Mouse (Mus musculus) hindbrain, embryonic 15.5 days (tissue): ENCODE measurements around the gene Zdhhc11. TPM values are rescaled to one million over a fixed set of nuclear protein-coding genes. Genes with fewer than 3 reads are reported as not detected.
A peak's percentile ranks its signal among the peaks of the same experiment; 100 is the strongest.

Experiments
- ATAC-seq: fragments of 200-750 bp; cut with Nextera tagmentation; 2 replicates; pipeline ENCODE4 v1.8.0; 2017; ENCODE audit warnings: low read depth, moderate number of reproducible peaks, moderate TSS enrichment; ENCODE audit not compliant: low FRiP score
- H3K27ac ChIP-seq: fragments of 300-500 bp; sonication (generic); replicated peaks from 2 replicates; pipeline ENCODE4 v1.5.1; 2015; ENCODE audit warnings: mild to moderate bottlenecking, inconsistent platforms
- H3K27me3 ChIP-seq: fragments of 300-500 bp; sonication (generic); 2 replicates; pipeline ENCODE4 v1.6.1; 2015; ENCODE audit warnings: control low read depth, inconsistent platforms
- H3K36me3 ChIP-seq: fragments of 300-500 bp; sonication (generic); 2 replicates; pipeline ENCODE4 v1.6.1; 2015; ENCODE audit warnings: control low read depth, inconsistent platforms
- H3K4me1 ChIP-seq: fragments of 300-500 bp; sonication (generic); replicated peaks from 2 replicates; pipeline ENCODE4 v1.6.1; 2015; ENCODE audit warnings: control low read depth, inconsistent platforms
- H3K4me2 ChIP-seq: fragments of 300-500 bp; sonication (generic); 2 replicates; pipeline ENCODE4 v1.6.1; 2015; ENCODE audit warnings: moderate library complexity, mild to moderate bottlenecking, inconsistent platforms
- H3K4me3 ChIP-seq: fragments of 300-500 bp; sonication (generic); 2 replicates; pipeline ENCODE4 v1.5.1; 2015; ENCODE audit warnings: mild to moderate bottlenecking, inconsistent platforms
- H3K9ac ChIP-seq: fragments of 300-500 bp; sonication (generic); 2 replicates; pipeline ENCODE4 v1.6.1; 2015; ENCODE audit warnings: inconsistent platforms
- H3K9me3 ChIP-seq: fragments of 300-500 bp; sonication (generic); 2 replicates; pipeline ENCODE4 v1.6.1; 2016; ENCODE audit warnings: control low read depth, inconsistent platforms
- WGBS: fragments of 180-500 bp; shearing (Covaris S2); methylation state at CpG from one replicate; pipeline ENCODE4 v1.1.7; 2015; 5-methylcytosine and 5-hydroxymethylcytosine counted together
- polyA plus RNA-seq: library from polyadenylated mRNA; unstranded; fragments of >200 nt; fragmentation: Nextera tagmentation; extraction: Ambion mirVana; gene quantifications from 2 replicates; pipeline ENCODE4 v1.2.1, GENCODE M21; 2015

Gene Zdhhc11
- not detected in 2 replicates for polyA plus RNA-seq

GRCm38 (mm10) chr13:73963551-73963950 lies at the start of gene Zdhhc11:
Gene Zdhhc11, plus strand, starts transcription at chr13:73963851.
- Histone ChIP-seq H3K36me3 (peaks cover 23% of the 10 kb centered on the region), H3K27me3 (no peaks in the 10 kb centered on the region), H3K9ac (no peak within 1 kb of the TSS), H3K27ac (no peak within 1 kb of the TSS), H3K4me1 (no peaks in the 10 kb centered on the region), H3K4me2 (no peak within 1 kb of the TSS), H3K4me3 (no peak within 1 kb of the TSS), H3K9me3 (no peaks in the 10 kb centered on the region)
- WGBS, result 87% methylated on average over 5 of the region's 5 CpGs
- ATAC-seq, result no peak

GRCm38 (mm10) chr13:73932201-73932600 lies 31.4 kb upstream of the Zdhhc11 start:
- Histone ChIP-seq H3K27ac (no peak overlapping the region), H3K4me3 (no peak overlapping the region), H3K9ac (no peak overlapping the region), H3K27me3 (no peaks in the 10 kb centered on the region), H3K4me1 (peaks cover 4% of the 10 kb centered on the region), H3K4me2 (no peak overlapping the region), H3K36me3 (peaks cover 3% of the 10 kb centered on the region; the same call in 1 of the 2 replicates), H3K9me3 (no peaks in the 10 kb centered on the region)
- no peak for ATAC-seq
- WGBS, result 88% methylated on average over 10 of the region's 10 CpGs

GRCm38 (mm10) chr13:73936938-73937320 lies 26.7 kb upstream of the Zdhhc11 start:
- Histone ChIP-seq H3K9ac (peak overlapping the region; percentile 86), H3K4me1 (peaks cover 20% of the 10 kb centered on the region), H3K9me3 (no peaks in the 10 kb centered on the region), H3K27ac (no peak overlapping the region), H3K27me3 (no peaks in the 10 kb centered on the region), H3K4me3 (peak overlapping the region; percentile 94), H3K4me2 (peak overlapping the region; percentile 87), H3K36me3 (peaks cover 18% of the 10 kb centered on the region)
- 15% methylated on average over 5 of the region's 5 CpGs for WGBS
- ATAC-seq, result no peak

- H3K4me1 ChIP-seq, result peaks cover 20% of the 10 kb centered on the region
- peak within 1 kb of the TSS; percentile 94 for H3K4me3 ChIP-seq
- H3K9ac ChIP-seq, result peak within 1 kb of the TSS; percentile 86
- under 1% methylated on average over 82 of the region's 82 CpGs for WGBS
- H3K27me3 ChIP-seq, result no peaks in the 10 kb centered on the region
- peak within 1 kb of the TSS; percentile 87 for H3K4me2 ChIP-seq
- ATAC-seq, result peak; percentile 97
- no peaks in the 10 kb centered on the region for H3K9me3 ChIP-seq
- H3K27ac ChIP-seq, result peak within 1 kb of the TSS; percentile 93
- H3K36me3 ChIP-seq, result peaks cover 21% of the 10 kb centered on the region
These were observed 26.1 kb upstream of the Zdhhc11 start, which contains the start of the genes Trip13 and Brd9 for GRCm38 (mm10) chr13:73937321-73938176. Gene Trip13, minus strand, starts transcription at chr13:73937784. Gene Brd9, plus strand, starts transcription at chr13:73937811.

- Histone ChIP-seq H3K9me3 (no peaks in the 10 kb centered on the region), H3K4me3 (peak overlapping the region; percentile 94), H3K4me2 (peak overlapping the region; percentile 87), H3K36me3 (peaks cover 28% of the 10 kb centered on the region), H3K27me3 (no peaks in the 10 kb centered on the region), H3K27ac (peak overlapping the region; percentile 93), H3K9ac (peak overlapping the region; percentile 86), H3K4me1 (peaks cover 20% of the 10 kb centered on the region)
- 36% methylated on average over 13 of the region's 13 CpGs for WGBS
- peak; percentile 35; the same call in 1 of the 2 replicates for ATAC-seq
These were observed 25.5 kb upstream of the Zdhhc11 start for GRCm38 (mm10) chr13:73938177-73938560.

- WGBS, result 95% methylated on average over 5 of the region's 5 CpGs
- H3K27ac ChIP-seq, result no peak overlapping the region
- H3K4me2 ChIP-seq, result peak overlapping the region; percentile 87; the same call in 1 of the 2 replicates
- H3K9me3 ChIP-seq, result no peaks in the 10 kb centered on the region
- no peak overlapping the region for H3K9ac ChIP-seq
- ATAC-seq, result no peak
- H3K4me3 ChIP-seq, result no peak overlapping the region
- peaks cover 37% of the 10 kb centered on the region for H3K36me3 ChIP-seq
- no peaks in the 10 kb centered on the region for H3K27me3 ChIP-seq
- peaks cover 20% of the 10 kb centered on the region for H3K4me1 ChIP-seq
These were observed 24.6 kb upstream of the Zdhhc11 start for GRCm38 (mm10) chr13:73939101-73939500.

- Histone ChIP-seq H3K36me3 (peaks cover 83% of the 10 kb centered on the region), H3K27ac (no peak overlapping the region), H3K9ac (no peak overlapping the region), H3K4me3 (no peak overlapping the region), H3K9me3 (no peaks in the 10 kb centered on the region), H3K4me2 (no peak overlapping the region), H3K27me3 (no peaks in the 10 kb centered on the region), H3K4me1 (no peaks in the 10 kb centered on the region)
- 95% methylated on average over 9 of the region's 9 CpGs for WGBS
- no peak for ATAC-seq
These were observed 19.0 kb upstream of the Zdhhc11 start for GRCm38 (mm10) chr13:73944606-73945005.

- no peak overlapping the region for H3K4me3 ChIP-seq
- H3K27ac ChIP-seq, result no peak overlapping the region
- no peaks in the 10 kb centered on the region for H3K9me3 ChIP-seq
- H3K27me3 ChIP-seq, result no peaks in the 10 kb centered on the region
- peaks cover 88% of the 10 kb centered on the region for H3K36me3 ChIP-seq
- no peaks in the 10 kb centered on the region for H3K4me1 ChIP-seq
- no peak for ATAC-seq
- H3K9ac ChIP-seq, result no peak overlapping the region
- no peak overlapping the region for H3K4me2 ChIP-seq
- WGBS, result 90% methylated on average over 1 of the region's 1 CpGs
These were observed 10.0 kb upstream of the Zdhhc11 start for GRCm38 (mm10) chr13:73953551-73954130.

- Histone ChIP-seq H3K36me3 (peaks cover 88% of the 10 kb centered on the region), H3K27ac (no peak overlapping the region), H3K4me2 (no peak overlapping the region), H3K9ac (no peak overlapping the region), H3K27me3 (no peaks in the 10 kb centered on the region), H3K4me3 (no peak overlapping the region), H3K9me3 (no peaks in the 10 kb centered on the region), H3K4me1 (no peaks in the 10 kb centered on the region)
- WGBS, result 75% methylated on average over 6 of the region's 6 CpGs
- ATAC-seq, result no peak
These were observed 9.0 kb upstream of the Zdhhc11 start for GRCm38 (mm10) chr13:73954666-73955065.

- Histone ChIP-seq H3K9me3 (no peaks in the 10 kb centered on the region), H3K27ac (no peak overlapping the region), H3K9ac (no peak overlapping the region), H3K4me3 (no peak overlapping the region), H3K36me3 (peaks cover 84% of the 10 kb centered on the region), H3K4me1 (no peaks in the 10 kb centered on the region), H3K27me3 (no peaks in the 10 kb centered on the region), H3K4me2 (no peak overlapping the region)
- 93% methylated on average over 5 of the region's 5 CpGs for WGBS
- no peak for ATAC-seq
These were observed 8.1 kb upstream of the Zdhhc11 start for GRCm38 (mm10) chr13:73955531-73955930.

- no peak for ATAC-seq
- Histone ChIP-seq H3K36me3 (peaks cover 55% of the 10 kb centered on the region), H3K4me3 (no peak overlapping the region), H3K27me3 (no peaks in the 10 kb centered on the region), H3K9ac (no peak overlapping the region), H3K4me1 (no peaks in the 10 kb centered on the region), H3K4me2 (no peak overlapping the region), H3K9me3 (no peaks in the 10 kb centered on the region), H3K27ac (no peak overlapping the region)
- WGBS, result 93% methylated on average over 10 of the region's 10 CpGs
These were observed 3.5 kb upstream of the Zdhhc11 start for GRCm38 (mm10) chr13:73960117-73960652.

GRCm38 (mm10) chr13:73961177-73961576 lies 2.5 kb upstream of the Zdhhc11 start:
- Histone ChIP-seq H3K36me3 (peaks cover 45% of the 10 kb centered on the region), H3K4me2 (no peak overlapping the region), H3K9ac (no peak overlapping the region), H3K27me3 (no peaks in the 10 kb centered on the region), H3K9me3 (no peaks in the 10 kb centered on the region), H3K4me1 (no peaks in the 10 kb centered on the region), H3K4me3 (no peak overlapping the region), H3K27ac (no peak overlapping the region)
- ATAC-seq, result no peak
- 82% methylated on average over 4 of the region's 4 CpGs for WGBS
